In the genomic region with DNA sequence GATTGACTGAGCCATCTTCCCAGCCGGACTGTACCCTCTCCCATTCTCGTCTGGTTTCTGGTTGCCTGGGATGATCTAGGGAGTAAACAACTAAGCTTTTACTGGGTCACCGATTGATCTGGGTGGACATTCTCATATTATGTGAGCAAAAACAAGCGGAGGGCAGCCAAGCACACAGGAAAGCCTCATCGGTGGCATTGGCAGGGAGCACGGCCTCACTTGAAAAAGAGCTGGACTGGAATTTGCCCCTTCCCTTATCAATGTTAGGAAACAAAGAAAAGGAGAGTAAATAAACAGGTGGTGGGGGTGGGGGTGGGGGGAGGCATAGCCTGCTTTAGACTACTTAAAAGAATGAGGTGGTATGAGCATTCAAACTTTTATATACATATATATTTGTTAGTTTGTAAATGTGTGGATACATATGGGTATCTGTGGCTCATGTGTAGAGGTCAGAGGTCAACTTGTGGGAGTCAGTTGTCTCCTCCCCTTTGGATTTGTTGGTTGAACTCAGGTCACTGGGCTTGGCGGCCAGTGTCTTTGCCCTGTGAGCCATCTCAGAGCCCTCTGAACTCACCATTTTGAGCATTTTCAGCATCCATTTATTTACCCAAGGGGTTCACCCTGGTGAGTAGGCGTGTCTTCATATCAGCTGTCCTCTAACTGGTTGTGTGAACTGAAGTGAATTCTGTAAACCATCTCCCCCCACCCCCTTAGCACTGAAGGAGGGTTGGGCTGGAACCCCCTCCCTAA, we compare ENCODE assay signal across 23 mouse cellular contexts. TPM values are rescaled to one million over a fixed set of nuclear protein-coding genes. Genes with fewer than 3 reads are reported as not detected.
DNase-seq lines count a peak whose midpoint lies in the region; ATAC-seq and TF ChIP-seq lines count a peak whose summit lies in the region.
"Had no signal": no experiment of that assay in that cellular context is flagged by ENCODE, and none has a peak within 500 bp of the region (broad histone marks: within the 10 kb centered on the region; RNA-seq: fewer than 3 reads in every experiment).

No protein-coding gene starts in this region.

- no peak for TF ChIP-seq CTCF in stomach, postnatal 0 days (IDR thresholded peaks at IDR 0.05; ENCODE audit: low read depth)

- no peak for TF ChIP-seq EP300 in stomach, postnatal 0 days (optimal IDR thresholded peaks at IDR 0.05)

- H3K27me3 ChIP-seq in intestine, embryonic 15.5 days (replicated peaks): no peaks in the 10 kb centered on the region
- no peaks in the 10 kb centered on the region for H3K27me3 ChIP-seq in intestine, embryonic 16.5 days (replicated peaks; ENCODE audit: control insufficient read depth, insufficient read depth, low read length)
- no peaks in the 10 kb centered on the region for H3K27me3 ChIP-seq in stomach, embryonic 15.5 days (replicated peaks)
- no peaks in the 10 kb centered on the region for H3K27me3 ChIP-seq in stomach, postnatal 0 days (ENCODE audit: control insufficient read depth, insufficient read depth, low read length)
- H3K27me3 ChIP-seq in liver, embryonic 16.5 days (ENCODE audit: control insufficient read depth, insufficient read depth, low read depth, low read length): no peaks in the 10 kb centered on the region
- H3K27me3 ChIP-seq: embryonic facial prominence, embryonic 12.5 days; forebrain, embryonic 15.5 days had no signal

- no peak overlapping the region for H3K27ac ChIP-seq in intestine, embryonic 15.5 days
- no peak overlapping the region for H3K27ac ChIP-seq in intestine, embryonic 16.5 days (ENCODE audit: low read length)
- H3K27ac ChIP-seq in stomach, embryonic 15.5 days: no peak overlapping the region
- H3K27ac ChIP-seq in stomach, postnatal 0 days (replicated peaks): no peak overlapping the region
- peak overlapping the region; percentile 62 for H3K27ac ChIP-seq in liver, embryonic 16.5 days (ENCODE audit: low read length)
- H3K27ac ChIP-seq: embryonic facial prominence, embryonic 12.5 days; forebrain, embryonic 15.5 days; heart, embryonic 10.5 days had no signal

- no peaks in the 10 kb centered on the region for H3K9me3 ChIP-seq in intestine, embryonic 15.5 days
- H3K9me3 ChIP-seq in intestine, embryonic 16.5 days (ENCODE audit: control insufficient read depth, low read length): no peaks in the 10 kb centered on the region
- H3K9me3 ChIP-seq in stomach, embryonic 15.5 days: no peaks in the 10 kb centered on the region
- H3K9me3 ChIP-seq in stomach, postnatal 0 days (ENCODE audit: control insufficient read depth, low read length): no peaks in the 10 kb centered on the region
- H3K9me3 ChIP-seq in liver, embryonic 16.5 days (replicated peaks; ENCODE audit: control insufficient read depth, low read length): no peaks in the 10 kb centered on the region
- H3K9me3 ChIP-seq: embryonic facial prominence, embryonic 12.5 days; forebrain, embryonic 15.5 days; G1E; heart, embryonic 10.5 days had no signal

- no peak overlapping the region for H3K4me2 ChIP-seq in intestine, embryonic 15.5 days (replicated peaks)
- no peak overlapping the region for H3K4me2 ChIP-seq in intestine, embryonic 16.5 days (ENCODE audit: low read depth, low read length)
- H3K4me2 ChIP-seq in stomach, embryonic 15.5 days: no peak overlapping the region
- no peak overlapping the region for H3K4me2 ChIP-seq in stomach, postnatal 0 days (replicated peaks; ENCODE audit: low read depth)
- no peak overlapping the region for H3K4me2 ChIP-seq in liver, embryonic 16.5 days (ENCODE audit: low read depth, low read length)
- H3K4me2 ChIP-seq: embryonic facial prominence, embryonic 12.5 days; forebrain, embryonic 15.5 days had no signal

- 73% methylated on average over 8 of the region's 8 CpGs for WGBS in intestine, embryonic 15.5 days
- 62% methylated on average over 8 of the region's 8 CpGs for WGBS in intestine, embryonic 16.5 days
- 62% methylated on average over 8 of the region's 8 CpGs for WGBS in stomach, embryonic 15.5 days
- 61% methylated on average over 8 of the region's 8 CpGs for WGBS in stomach, postnatal 0 days
- WGBS in liver, embryonic 16.5 days (ENCODE audit: insufficient replicate concordance): 65% methylated on average over 8 of the region's 8 CpGs

- no peak for DNase-seq in stomach, postnatal 0 days (ENCODE audit: low spot score)
- DNase-seq in thymus, postnatal 25 days: no peak
- no peak for DNase-seq in embryo, embryonic 11 days
- DNase-seq in spleen, postnatal 36 days (ENCODE audit: low spot score in 2 of 2): no peak
- DNase-seq: adrenal gland, postnatal 10 days; B cell, adult 2 months; cerebellum, adult 11 months; cerebellum, adult 8-10 months; cerebellum, postnatal 14 days; gastrocnemius, postnatal 36 days; heart, adult 18-20 months; heart, postnatal 10 days; heart, postnatal 4 days had no signal

- H3K4me3 ChIP-seq in intestine, embryonic 15.5 days (replicated peaks): no peak overlapping the region
- no peak overlapping the region for H3K4me3 ChIP-seq in intestine, embryonic 16.5 days (ENCODE audit: low read length)
- H3K4me3 ChIP-seq in stomach, embryonic 15.5 days (replicated peaks): no peak overlapping the region
- H3K4me3 ChIP-seq in stomach, postnatal 0 days (ENCODE audit: low read depth, low read length): no peak overlapping the region
- no peak overlapping the region for H3K4me3 ChIP-seq in liver, embryonic 16.5 days (ENCODE audit: low read depth, low read length)
- H3K4me3 ChIP-seq: embryonic facial prominence, embryonic 12.5 days; forebrain, embryonic 15.5 days; heart, embryonic 10.5 days had no signal

- no peak overlapping the region for H3K9ac ChIP-seq in intestine, embryonic 15.5 days
- no peak overlapping the region for H3K9ac ChIP-seq in intestine, embryonic 16.5 days (ENCODE audit: low read depth, low read length)
- no peak overlapping the region for H3K9ac ChIP-seq in stomach, embryonic 15.5 days
- H3K9ac ChIP-seq in stomach, postnatal 0 days (ENCODE audit: low read length): no peak overlapping the region
- H3K9ac ChIP-seq in liver, embryonic 16.5 days (ENCODE audit: low read depth, low read length): no peak overlapping the region
- H3K9ac ChIP-seq: embryonic facial prominence, embryonic 12.5 days; forebrain, embryonic 15.5 days had no signal

- H3K36me3 ChIP-seq in intestine, embryonic 15.5 days: no peaks in the 10 kb centered on the region
- no peaks in the 10 kb centered on the region for H3K36me3 ChIP-seq in intestine, embryonic 16.5 days (ENCODE audit: control insufficient read depth, insufficient read depth, low read length)
- H3K36me3 ChIP-seq in stomach, embryonic 15.5 days: no peaks in the 10 kb centered on the region
- H3K36me3 ChIP-seq in stomach, postnatal 0 days (ENCODE audit: control insufficient read depth, insufficient read depth, low read length): no peaks in the 10 kb centered on the region
- no peaks in the 10 kb centered on the region for H3K36me3 ChIP-seq in liver, embryonic 16.5 days (ENCODE audit: control insufficient read depth, insufficient read depth)
- H3K36me3 ChIP-seq: embryonic facial prominence, embryonic 12.5 days; forebrain, embryonic 15.5 days; G1E; heart, embryonic 10.5 days had no signal

- H3K4me1 ChIP-seq in intestine, embryonic 15.5 days (replicated peaks): no peaks in the 10 kb centered on the region
- H3K4me1 ChIP-seq in intestine, embryonic 16.5 days (ENCODE audit: control insufficient read depth, insufficient read depth, low read length): no peaks in the 10 kb centered on the region; the same call in 1 of the 2 replicates
- 0 out of 2 replicates have a peak, but pooled peaks cover 2% of the 10 kb centered on the region for H3K4me1 ChIP-seq in stomach, embryonic 15.5 days
- H3K4me1 ChIP-seq in stomach, postnatal 0 days (replicated peaks; ENCODE audit: control insufficient read depth, insufficient read depth): no peaks in the 10 kb centered on the region
- H3K4me1 ChIP-seq in liver, embryonic 16.5 days (ENCODE audit: control insufficient read depth, low read depth, low read length): peaks cover 10% of the 10 kb centered on the region
- H3K4me1 ChIP-seq: embryonic facial prominence, embryonic 12.5 days; forebrain, embryonic 15.5 days had no signal

- peak; percentile 21; the same call in 1 of the 2 replicates for ATAC-seq in intestine, embryonic 15.5 days
- no peak; the same call in 1 of the 2 replicates for ATAC-seq in intestine, embryonic 16.5 days
- ATAC-seq in stomach, embryonic 15.5 days (ENCODE audit: insufficient read depth, low FRiP score, low read depth): peak; percentile 47; the same call in 1 of the 2 replicates
- ATAC-seq in stomach, postnatal 0 days (ENCODE audit: low FRiP score, low TSS enrichment): no peak
- ATAC-seq in liver, embryonic 16.5 days (ENCODE audit: low read depth): peak; percentile 79
- ATAC-seq: CD4-positive, CD25-positive, alpha-beta regulatory T cell, adult 4 months; forebrain, embryonic 15.5 days had no signal

RNA-seq across cellular contexts. Expression of a gene that starts 12.1 kb away (rescaled TPM):
- polyA plus RNA-seq in intestine, embryonic 15.5 days (2015; fragmentation: Nextera tagmentation; extraction: Ambion mirVana): 1.1 and 1.7 TPM in 2 replicates
- polyA plus RNA-seq in intestine, embryonic 16.5 days (2015; fragmentation: Nextera tagmentation; extraction: Ambion mirVana): 1.2 and 1.4 TPM in 2 replicates
- 3.3 and 3.6 TPM in 2 replicates for polyA plus RNA-seq in stomach, embryonic 15.5 days (2015; fragmentation: Nextera tagmentation; extraction: Ambion mirVana)
- polyA plus RNA-seq in stomach, postnatal 0 days (2015; fragmentation: Nextera tagmentation; extraction: Ambion mirVana): 1.2 and 1.4 TPM in 2 replicates
- 44.3 and 45.9 TPM in 2 replicates for polyA plus RNA-seq in liver, embryonic 16.5 days (2015; fragmentation: Nextera tagmentation; extraction: Ambion mirVana)
- polyA plus RNA-seq: CD4-positive, CD25-positive, alpha-beta regulatory T cell, adult 4 months; embryonic facial prominence, embryonic 12.5 days; forebrain, embryonic 11.5 days; forebrain, embryonic 15.5 days; G1E had no signal

Comparison
In these comparisons a context has a peak if more than half of its experiments do, and no peak if none do; other contexts are left out.
1. ATAC-seq: peak in intestine, embryonic 15.5 days (single experiment), stomach, embryonic 15.5 days (single experiment) and liver, embryonic 16.5 days (single experiment); none in intestine, embryonic 16.5 days (single experiment) and stomach, postnatal 0 days (single experiment).